Mouse (Mus musculus) midbrain, postnatal 0 days (tissue): Measurements from ENCODE around the gene Sult2b1. TPM values are rescaled to one million over a fixed set of nuclear protein-coding genes. Genes with fewer than 3 reads are reported as not detected.

Experiments used
- ATAC-seq: fragments of 200-750 bp; cut with Nextera tagmentation; 2 replicates; pipeline ENCODE4 v1.8.0; 2017; ENCODE audit warnings: moderate number of reproducible peaks, mild to moderate bottlenecking, moderate TSS enrichment, moderate library complexity; ENCODE audit not compliant: low FRiP score
- DNase-seq: peaks from one replicate; pipeline ENCODE4 v3.0.0-alpha.2; 2015; ENCODE audit warnings: low spot score
- H3K27ac ChIP-seq: fragments of 300-500 bp; sonication (generic); 2 replicates; pipeline ENCODE4 v1.5.1; 2014; ENCODE audit warnings: low read depth, mild to moderate bottlenecking, low read length, mixed read lengths
- H3K27me3 ChIP-seq: fragments of 300-500 bp; sonication (generic); 2 replicates; pipeline ENCODE4 v1.6.1; 2014; ENCODE audit warnings: low read length, control low read depth, mixed read lengths; ENCODE audit not compliant: insufficient read depth
- H3K36me3 ChIP-seq: fragments of 300-500 bp; sonication (generic); 2 replicates; pipeline ENCODE4 v1.6.1; 2014; ENCODE audit warnings: low read length, control low read depth, mixed read lengths; ENCODE audit not compliant: insufficient read depth
- H3K4me1 ChIP-seq: fragments of 300-500 bp; sonication (generic); 2 replicates; pipeline ENCODE4 v1.6.1; 2014; ENCODE audit warnings: mild to moderate bottlenecking, control low read depth, antibody characterized with exemption, low read length, mixed read lengths; ENCODE audit not compliant: insufficient read depth
- H3K4me2 ChIP-seq: fragments of 300-500 bp; sonication (generic); 2 replicates; pipeline ENCODE4 v1.6.1; 2014; ENCODE audit warnings: low read depth, mild to moderate bottlenecking, low read length, mixed read lengths; ENCODE audit not compliant: poor library complexity, severe bottlenecking
- H3K4me3 ChIP-seq: fragments of 300-500 bp; sonication (generic); 2 replicates; pipeline ENCODE4 v1.5.1; 2014; ENCODE audit warnings: low read depth, mild to moderate bottlenecking, low read length, moderate library complexity
- H3K9ac ChIP-seq: fragments of 300-500 bp; sonication (generic); replicated peaks from 2 replicates; pipeline ENCODE4 v1.6.1; 2014; ENCODE audit warnings: mild to moderate bottlenecking, low read length, moderate library complexity, mixed read lengths; ENCODE audit not compliant: poor library complexity, severe bottlenecking
- H3K9me3 ChIP-seq: fragments of 300-500 bp; sonication (generic); 2 replicates; pipeline ENCODE4 v1.6.1; 2016; ENCODE audit warnings: low read length, control low read depth
- CTCF ChIP-seq: IDR thresholded peaks from 2 replicates; pipeline ENCODE4 v1.5.1; 2016; ENCODE audit warnings: antibody characterized with exemption, mild to moderate bottlenecking
- WGBS: fragments of 180-500 bp; shearing (Covaris S2); extraction: QIAGEN DNeasy Blood & Tissue Kit; methylation state at CpG from one replicate; pipeline ENCODE4 v1.1.7; 2014; 5-methylcytosine and 5-hydroxymethylcytosine counted together
- polyA plus RNA-seq: library from polyadenylated mRNA; unstranded; fragments of >200 nt; fragmentation: Nextera tagmentation; extraction: Ambion mirVana; gene quantifications from 2 replicates; pipeline ENCODE4 v1.2.1, GENCODE M21; 2015
- total RNA-seq: library from RNA; depleted of rRNA; stranded (reverse); fragments of >200 nt; gene quantifications from 2 replicates; pipeline ENCODE4 v1.2.3, GENCODE M21; 2014

Sult2b1 gene
- total and polyA plus RNA-seq, 2 experiments from 2014 or later: 5.0 to 5.6 TPM

GRCm38 (mm10) chr7:45793240-45793639 is 8.8 kb upstream of the Sult2b1 start:
- Histone ChIP-seq H3K4me2 (no peak overlapping the region), H3K9ac (no peak overlapping the region), H3K4me3 (no peak overlapping the region), H3K9me3 (no peaks in the 10 kb centered on the region), H3K27me3 (no peaks in the 10 kb centered on the region), H3K36me3 (peaks cover 67% of the 10 kb centered on the region), H3K27ac (no peak overlapping the region), H3K4me1 (no peaks in the 10 kb centered on the region)
- TF ChIP-seq CTCF: no peak
- DNase-seq (no peak), ATAC-seq (no peak)
- WGBS: 87% methylated on average over 24 of the region's 24 CpGs

DNA sequence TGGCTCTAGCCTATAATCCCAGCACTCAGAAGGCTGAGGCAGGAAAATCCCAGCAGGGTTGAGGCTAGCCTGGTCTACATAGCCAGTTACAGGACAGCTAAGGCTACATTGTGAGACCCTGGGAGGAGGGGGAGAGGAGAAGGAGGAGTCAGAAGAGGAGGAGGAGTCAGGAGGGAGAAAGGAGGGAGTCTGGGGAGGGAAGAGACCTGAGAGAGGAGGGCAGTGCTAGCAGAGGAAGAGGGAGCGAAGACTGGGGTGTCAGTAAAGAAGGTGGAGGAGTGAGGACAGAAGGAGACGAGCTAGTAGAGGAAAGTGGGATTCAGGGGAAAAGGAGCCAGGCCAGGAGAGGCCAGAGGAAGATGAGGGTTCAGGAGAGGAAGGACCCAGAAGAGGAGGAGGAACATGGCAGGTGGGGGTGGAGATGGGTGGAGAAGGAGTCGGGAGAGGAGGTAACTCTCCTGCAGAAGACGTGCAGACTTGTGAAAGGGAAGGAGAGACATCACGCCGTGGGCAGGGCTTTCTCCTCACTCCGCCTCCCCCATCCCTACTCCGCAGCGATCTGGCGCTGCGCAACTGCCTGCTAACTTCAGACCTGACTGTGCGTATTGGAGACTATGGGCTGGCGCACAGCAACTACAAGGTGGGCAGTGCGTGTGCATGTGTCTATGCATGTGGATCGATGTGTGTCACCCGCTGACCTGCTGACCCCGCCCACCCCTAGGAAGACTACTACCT is 7.5 kb upstream of the Sult2b1 start:
- Histone ChIP-seq H3K36me3 (peaks cover 75% of the 10 kb centered on the region), H3K9me3 (no peaks in the 10 kb centered on the region), H3K9ac (no peak overlapping the region), H3K4me1 (no peaks in the 10 kb centered on the region), H3K4me3 (no peak overlapping the region), H3K27ac (no peak overlapping the region), H3K4me2 (no peak overlapping the region), H3K27me3 (no peaks in the 10 kb centered on the region)
- no peak for TF ChIP-seq CTCF
- WGBS: 77% methylated on average over 17 of the region's 17 CpGs
- no peak for DNase-seq
- ATAC-seq: no peak

GRCm38 (mm10) chr7:45790721-45791120 is 6.3 kb upstream of the Sult2b1 start:
- Histone ChIP-seq H3K9me3 (no peaks in the 10 kb centered on the region), H3K4me1 (peaks cover 3% of the 10 kb centered on the region; the same call in 1 of the 2 replicates), H3K36me3 (peaks cover 73% of the 10 kb centered on the region), H3K27ac (no peak overlapping the region), H3K9ac (0 out of 2 replicates have a peak overlapping the region, but pooled peaks have one; percentile 24), H3K4me3 (no peak overlapping the region), H3K27me3 (no peaks in the 10 kb centered on the region), H3K4me2 (no peak overlapping the region)
- no peak for TF ChIP-seq CTCF
- ATAC-seq (no peak), DNase-seq (no peak)
- 80% methylated on average over 6 of the region's 6 CpGs for WGBS

- peak overlapping the region; percentile 88; the same call in 1 of the 2 replicates for H3K4me2 ChIP-seq
- H3K27ac ChIP-seq: no peak overlapping the region
- peaks cover 42% of the 10 kb centered on the region for H3K36me3 ChIP-seq
- H3K9me3 ChIP-seq: no peaks in the 10 kb centered on the region
- WGBS: 88% methylated on average over 22 of the region's 22 CpGs
- ATAC-seq: no peak
- no peak for DNase-seq
- 0 out of 2 replicates have a peak overlapping the region, but pooled peaks have one; percentile 2 for H3K9ac ChIP-seq
- peaks cover 5% of the 10 kb centered on the region; the same call in 1 of the 2 replicates for H3K4me1 ChIP-seq
- no peak for TF ChIP-seq CTCF
- no peaks in the 10 kb centered on the region for H3K27me3 ChIP-seq
- no peak overlapping the region for H3K4me3 ChIP-seq
These were observed 3.2 kb upstream of the Sult2b1 start for GRCm38 (mm10) chr7:45787642-45788041.

GRCm38 (mm10) chr7:45786661-45787413 is 2.4 kb upstream of the Sult2b1 start:
- Histone ChIP-seq H3K9ac (peak overlapping the region; percentile 99), H3K4me1 (peaks cover 5% of the 10 kb centered on the region; the same call in 1 of the 2 replicates), H3K36me3 (peaks cover 34% of the 10 kb centered on the region), H3K4me2 (peak overlapping the region; percentile 88), H3K9me3 (no peaks in the 10 kb centered on the region), H3K27ac (peak overlapping the region; percentile 92; the same call in 1 of the 2 replicates), H3K27me3 (no peaks in the 10 kb centered on the region), H3K4me3 (peak overlapping the region; percentile 92)
- DNase-seq (peak; percentile 87), ATAC-seq (0 out of 2 replicates have a peak, but pooled peaks have one; percentile 9)
- TF ChIP-seq CTCF: no peak
- 12% methylated on average over 16 of the region's 17 CpGs for WGBS
